Mouse (Mus musculus): ENCODE results near the gene Ccar1. TPM values are rescaled to one million over a fixed set of nuclear protein-coding genes. Genes with fewer than 3 reads are reported as not detected.

Gene Ccar1
- polyA plus RNA-seq, 1 experiment: 27.8 TPM

DNA sequence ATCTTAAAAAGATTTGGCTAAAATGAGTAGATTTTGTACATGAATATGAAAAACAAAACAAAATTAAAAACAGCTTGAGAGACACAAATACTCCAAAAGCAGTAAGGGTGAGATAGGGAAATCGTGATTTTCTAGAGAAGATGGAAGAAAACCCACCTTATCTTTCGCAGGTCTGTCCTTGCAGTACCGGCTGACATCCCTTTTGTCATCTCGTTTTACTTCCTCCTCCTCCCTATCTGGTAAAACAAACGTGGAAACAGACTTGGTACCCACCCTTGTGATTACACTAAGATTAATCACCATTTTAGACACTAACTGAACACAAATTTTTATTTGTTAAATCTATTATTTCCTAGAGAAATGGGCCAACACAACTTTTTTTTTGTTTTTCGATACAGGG is 41.3 kb downstream of the Ccar1 start:
- H3K79me2 ChIP-seq (ENCODE audit: control insufficient read depth, insufficient read depth): peaks cover 3% of the 10 kb centered on the region
- H3K36me3 ChIP-seq (ENCODE audit: control insufficient read depth, insufficient read depth): peaks cover 82% of the 10 kb centered on the region
- H3ac ChIP-seq (ENCODE audit: control insufficient read depth, insufficient read length): no peak overlapping the region
- TF ChIP-seq POLR2AphosphoS2 (IDR thresholded peaks at IDR 0.05; ENCODE audit: insufficient read length, low read depth) (no peak), TCF3 (IDR thresholded peaks at IDR 0.05; ENCODE audit: insufficient read length, low read depth) (no peak)
- H3K4me3 ChIP-seq: no peak overlapping the region
- H3K4me2 ChIP-seq (ENCODE audit: low read depth): no peak overlapping the region
- no peaks in the 10 kb centered on the region for H3K27me3 ChIP-seq (ENCODE audit: control insufficient read depth, insufficient read depth, insufficient read length)

- TF ChIP-seq MAX (IDR thresholded peaks at IDR 0.05; ENCODE audit: low read depth): no peak
- no peak for TF ChIP-seq POLR2AphosphoS2 (IDR thresholded peaks at IDR 0.05; ENCODE audit: insufficient read length, low read depth)
- no peak for TF ChIP-seq USF1 (IDR thresholded peaks at IDR 0.05; ENCODE audit: low read depth)
- TF ChIP-seq E2F4 (IDR thresholded peaks at IDR 0.05; ENCODE audit: insufficient read depth): no peak
- TF ChIP-seq POLR2A (IDR thresholded peaks at IDR 0.05; ENCODE audit: insufficient read length, low read depth): no peak
- TF ChIP-seq MYOG (IDR thresholded peaks at IDR 0.05; ENCODE audit: control insufficient read depth in 1 of 3, insufficient read depth in 1 of 3, insufficient read length in 2 of 3, low read depth in 2 of 3): no peak
- no peak for TF ChIP-seq REST (IDR thresholded peaks at IDR 0.05; ENCODE audit: insufficient read depth, insufficient read length)
- no peak for TF ChIP-seq CEBPB (IDR thresholded peaks at IDR 0.05; ENCODE audit: insufficient read depth, poor library complexity, severe bottlenecking)
- no peak for TF ChIP-seq TCF12 (IDR thresholded peaks at IDR 0.05; ENCODE audit: insufficient read depth, poor library complexity, severe bottlenecking)
- TF ChIP-seq MYOD1 (IDR thresholded peaks at IDR 0.05; ENCODE audit: control insufficient read depth in 1 of 3, insufficient read length in 2 of 3, low read depth in 2 of 3): no peak
- no peak for TF ChIP-seq TCF3 (IDR thresholded peaks at IDR 0.05; ENCODE audit: insufficient read length, low read depth)
- no peak for TF ChIP-seq SRF (IDR thresholded peaks at IDR 0.05; ENCODE audit: control insufficient read depth, insufficient read length, low read depth)
- peaks cover 42% of the 10 kb centered on the region for H3K36me3 ChIP-seq (ENCODE audit: control insufficient read depth, insufficient read depth)
- no peak overlapping the region for H3K4me2 ChIP-seq (ENCODE audit: low read depth)
- H3K79me2 ChIP-seq (ENCODE audit: control insufficient read depth, insufficient read depth): no peaks in the 10 kb centered on the region
- no peaks in the 10 kb centered on the region for H3K27me3 ChIP-seq (ENCODE audit: control insufficient read depth, insufficient read depth, insufficient read length)
- no peak overlapping the region for H3K4me3 ChIP-seq
- no peak overlapping the region for H3ac ChIP-seq (ENCODE audit: control insufficient read depth, insufficient read length)
These were observed 51.9 kb downstream of the Ccar1 start for GRCm38 (mm10) chr10:62739961-62740737.

- no peak overlapping the region for H3ac ChIP-seq (ENCODE audit: control insufficient read depth, insufficient read length)
- H3K27me3 ChIP-seq (ENCODE audit: control insufficient read depth, insufficient read depth, insufficient read length): no peaks in the 10 kb centered on the region
- H3K4me3 ChIP-seq: no peak overlapping the region
- TF ChIP-seq TCF3 (IDR thresholded peaks at IDR 0.05; ENCODE audit: insufficient read length, low read depth): no peak
- no peak for TF ChIP-seq MAX (IDR thresholded peaks at IDR 0.05; ENCODE audit: low read depth)
- TF ChIP-seq POLR2AphosphoS2 (IDR thresholded peaks at IDR 0.05; ENCODE audit: insufficient read length, low read depth): peak; percentile 55
- TF ChIP-seq USF1 (IDR thresholded peaks at IDR 0.05; ENCODE audit: low read depth): no peak
- no peak for TF ChIP-seq MYOG (IDR thresholded peaks at IDR 0.05; ENCODE audit: control insufficient read depth in 1 of 3, insufficient read depth in 1 of 3, insufficient read length in 2 of 3, low read depth in 2 of 3)
- H3K4me2 ChIP-seq (ENCODE audit: low read depth): no peak overlapping the region
- H3K79me2 ChIP-seq (ENCODE audit: control insufficient read depth, insufficient read depth): no peaks in the 10 kb centered on the region
- H3K36me3 ChIP-seq (ENCODE audit: control insufficient read depth, insufficient read depth): peaks cover 13% of the 10 kb centered on the region
These were observed 55.0 kb downstream of the Ccar1 start for GRCm38 (mm10) chr10:62736965-62737688.

GRCm38 (mm10) chr10:62730826-62731225 is 61.3 kb downstream of the Ccar1 start:
- Histone ChIP-seq H3K4me3 (no peak overlapping the region), H3K36me3 (ENCODE audit: control insufficient read depth, insufficient read depth) (no peaks in the 10 kb centered on the region), H3K27me3 (ENCODE audit: control insufficient read depth, insufficient read depth, insufficient read length) (peaks cover 5% of the 10 kb centered on the region), H3K79me2 (ENCODE audit: control insufficient read depth, insufficient read depth) (no peaks in the 10 kb centered on the region), H3ac (ENCODE audit: control insufficient read depth, insufficient read length) (no peak overlapping the region), H3K4me2 (ENCODE audit: low read depth) (no peak overlapping the region)
- no peak for TF ChIP-seq SRF (IDR thresholded peaks at IDR 0.05; ENCODE audit: control insufficient read depth, insufficient read length, low read depth)
- TF ChIP-seq MAX (IDR thresholded peaks at IDR 0.05; ENCODE audit: low read depth): no peak
- TF ChIP-seq TCF3 (IDR thresholded peaks at IDR 0.05; ENCODE audit: insufficient read length, low read depth): no peak

DNA sequence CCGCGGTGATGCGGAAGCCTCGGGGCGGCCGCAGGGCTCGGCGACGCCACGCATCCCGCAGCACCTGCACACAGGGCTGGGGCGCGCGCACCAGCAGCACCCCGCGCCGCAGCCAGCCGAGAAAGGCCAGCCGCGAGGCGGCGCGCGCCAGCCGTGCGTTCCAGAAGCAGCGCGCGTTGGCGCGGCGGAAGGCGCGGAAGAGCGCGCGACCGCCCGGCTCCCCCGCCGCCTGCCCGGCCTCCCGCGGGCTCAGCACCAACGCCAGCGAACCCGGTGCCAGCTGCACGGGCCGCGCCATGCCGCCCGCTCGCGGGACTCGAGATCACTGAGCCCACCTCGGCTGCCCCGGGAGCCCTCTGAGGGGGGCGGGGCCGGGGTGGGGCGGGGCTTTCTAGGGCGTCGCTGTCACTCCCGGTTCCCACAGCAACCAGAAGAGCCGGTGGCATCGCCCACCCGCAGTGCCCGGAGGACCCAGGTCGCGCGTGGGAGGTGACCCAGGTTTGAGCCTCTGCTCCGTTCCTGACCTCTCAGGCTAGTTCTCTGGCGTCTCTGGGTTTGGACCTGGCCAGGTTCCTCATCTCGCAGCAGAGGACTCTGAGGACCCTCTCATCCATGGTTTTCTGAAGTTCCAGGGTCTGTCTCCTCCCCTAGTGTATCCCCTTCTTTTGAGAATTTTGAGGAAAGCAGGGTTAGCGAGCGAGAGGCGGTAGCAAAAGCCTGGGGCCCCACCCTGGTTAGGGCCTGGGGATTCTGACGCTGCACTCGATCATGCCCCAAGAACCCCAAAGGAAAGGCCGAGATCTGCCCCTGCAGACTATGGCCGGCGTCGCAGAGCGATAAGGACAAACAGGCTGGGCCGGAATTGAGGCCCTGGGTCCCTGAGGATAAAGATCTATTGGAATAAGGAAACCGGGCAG is 66.1 kb downstream of the Ccar1 start, which contains the start of gene Stox1:
Gene Stox1 (minus strand): TSS at position 358 of the 917 bp plus-strand sequence.
- H3K79me2 ChIP-seq (ENCODE audit: control insufficient read depth, insufficient read depth): no peaks in the 10 kb centered on the region
- peak within 1 kb of the TSS; percentile 85 for H3K4me2 ChIP-seq (ENCODE audit: low read depth)
- H3K27me3 ChIP-seq (ENCODE audit: control insufficient read depth, insufficient read depth, insufficient read length): peaks cover 33% of the 10 kb centered on the region
- peak within 1 kb of the TSS; percentile 10 for H3K4me3 ChIP-seq
- TF ChIP-seq CEBPB (IDR thresholded peaks at IDR 0.05; ENCODE audit: insufficient read depth, poor library complexity, severe bottlenecking): no peak
- TF ChIP-seq MYOG (IDR thresholded peaks at IDR 0.05; ENCODE audit: control insufficient read depth in 1 of 3, insufficient read depth in 1 of 3, insufficient read length in 2 of 3, low read depth in 2 of 3): peak in 1 of 3 experiments; percentile 26
- H3K36me3 ChIP-seq (ENCODE audit: control insufficient read depth, insufficient read depth): no peaks in the 10 kb centered on the region
- no peak within 1 kb of the TSS for H3ac ChIP-seq (ENCODE audit: control insufficient read depth, insufficient read length)

Data from myocyte (in vitro differentiated cells).